Mouse (Mus musculus) embryo, embryonic 11.5 days (tissue): Measurements from ENCODE around the gene Idh2.
"Not testable (repeated sequence)": the region's sequence is repeated elsewhere in the genome, so short reads cannot be mapped to it uniquely, and the experiment has no call there.

ENCODE experiments used
- DNase-seq: peaks from one replicate; pipeline ENCODE4 v3.0.0-alpha.2; 2012; ENCODE audit warnings: low read depth, low spot score

The Idh2 gene

DNA sequence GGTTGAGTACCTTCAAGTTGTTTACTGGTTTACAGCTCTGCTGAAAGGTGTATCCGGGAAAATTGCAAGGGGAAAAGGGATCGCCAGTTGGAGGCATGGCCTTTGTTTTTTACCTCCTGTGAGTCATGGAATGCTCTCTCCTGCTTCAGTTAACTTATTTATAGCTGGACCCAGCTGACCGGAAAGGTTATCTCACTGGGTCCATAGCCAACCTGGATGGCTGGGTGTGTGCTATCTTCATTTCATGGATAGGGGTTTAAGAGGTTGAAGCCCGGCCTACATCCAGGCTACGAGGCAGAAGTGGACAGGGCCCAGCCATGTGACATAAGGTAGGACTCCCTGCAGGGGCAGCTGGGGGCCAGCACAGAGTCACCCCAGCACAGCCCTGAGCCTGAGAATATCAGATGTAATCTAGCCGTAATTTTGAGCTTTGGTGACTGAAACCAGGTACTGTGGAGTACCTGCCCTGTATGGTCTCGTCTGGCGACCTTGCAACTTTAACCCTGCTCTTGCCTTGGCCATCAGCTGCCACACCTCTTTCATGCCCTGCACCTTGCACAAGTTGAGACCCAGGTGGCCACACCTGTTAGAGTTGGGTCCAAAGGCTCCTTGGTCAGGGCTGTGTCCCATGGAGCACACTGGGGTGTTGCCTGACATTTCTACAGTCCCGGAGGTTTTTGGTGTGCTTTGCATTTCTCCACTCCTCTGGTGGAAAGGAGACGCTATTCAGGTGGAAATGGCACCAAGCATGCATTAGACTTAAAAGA lies 55.0 kb downstream of the Idh2 start:
- no peak for DNase-seq

- DNase-seq: no peak
These were observed 55.9 kb downstream of the Idh2 start for GRCm38 (mm10) chr7:80059064-80059838.

DNA sequence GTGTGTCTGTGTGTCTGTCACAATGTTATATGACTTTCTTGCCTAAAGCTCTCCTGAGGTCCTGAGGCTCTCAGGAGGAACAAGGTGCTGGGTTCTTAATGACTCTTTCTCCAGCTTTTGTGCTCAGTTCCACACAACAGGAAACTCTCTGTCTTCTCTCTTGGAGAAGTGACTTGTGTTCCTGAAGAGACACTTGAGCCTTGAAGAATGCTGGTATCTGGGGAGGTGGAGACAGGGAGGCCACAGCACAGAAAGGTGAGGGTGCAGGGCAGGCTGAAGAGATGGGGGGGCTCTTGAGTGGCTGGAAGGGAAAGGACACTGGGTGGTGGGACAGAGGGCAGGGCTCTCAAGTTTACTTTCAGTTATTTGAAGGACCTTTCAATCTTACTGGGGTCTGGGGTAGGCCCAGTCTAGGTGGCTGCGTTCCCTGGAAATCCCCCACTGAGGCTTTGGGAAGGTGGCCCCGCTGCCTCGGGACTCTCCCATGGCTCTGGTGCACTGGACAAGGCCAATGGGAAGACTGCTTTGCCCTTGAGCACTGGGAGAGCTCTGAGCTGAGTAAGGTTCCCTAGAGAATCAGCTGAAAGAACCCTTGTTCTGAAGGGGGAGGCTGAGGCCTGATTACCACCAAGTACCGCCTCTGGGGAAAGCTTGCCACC lies 56.7 kb downstream of the Idh2 start:
- DNase-seq: no peak

DNA sequence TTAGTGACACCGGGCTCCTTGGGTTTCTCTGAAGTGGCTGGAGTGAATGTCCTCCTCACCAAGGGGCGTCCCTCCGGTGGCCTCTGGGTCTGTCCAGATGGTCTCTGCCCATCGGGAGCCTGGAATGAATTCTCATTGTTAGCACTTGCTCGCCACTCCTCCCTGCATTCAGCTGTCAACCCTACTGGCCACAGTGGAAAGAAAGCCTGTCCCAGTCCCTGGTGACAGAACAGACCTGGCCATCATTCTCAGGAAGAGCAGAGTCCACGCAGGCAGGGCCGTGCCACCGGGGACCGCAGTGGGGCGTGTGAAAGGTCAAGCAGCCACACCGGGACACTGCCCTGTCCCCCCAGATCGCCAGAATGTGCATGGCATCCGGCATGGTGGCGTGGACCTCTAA lies 57.4 kb downstream of the Idh2 start:
- DNase-seq: no peak

DNA sequence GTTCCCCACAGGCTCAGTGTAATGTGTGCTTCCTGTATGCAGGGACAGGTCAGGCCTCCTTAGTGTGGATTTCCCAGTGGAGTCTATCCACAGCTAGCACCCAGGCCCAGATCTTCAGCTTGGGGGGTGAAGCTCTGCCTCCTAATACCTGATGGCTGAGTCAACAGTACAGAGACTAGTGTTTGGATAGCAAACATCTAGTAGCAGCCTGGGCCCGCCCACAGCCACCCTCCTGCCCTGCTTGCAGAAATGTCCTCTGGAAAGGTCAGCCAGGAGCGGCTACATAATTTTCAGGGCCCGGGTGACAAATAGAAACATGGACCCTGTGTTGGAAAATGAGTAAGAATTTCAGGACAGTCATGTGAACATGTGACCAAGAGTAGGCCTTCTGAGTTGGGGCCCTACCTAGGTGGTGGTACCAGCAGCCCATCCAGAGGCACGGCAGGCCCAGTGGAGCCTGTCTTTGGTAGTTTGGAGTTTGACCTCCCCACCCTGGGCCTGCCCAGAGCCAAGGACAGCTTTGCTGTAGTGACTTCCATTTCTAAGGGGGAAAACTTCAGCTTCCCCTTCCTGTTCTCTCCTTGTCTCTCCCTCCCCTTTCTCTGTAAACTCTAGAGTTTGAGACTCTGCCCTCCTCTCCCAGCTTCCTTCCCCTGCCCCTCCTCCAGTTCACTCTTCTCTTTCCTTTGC lies 58.0 kb downstream of the Idh2 start:
- no peak for DNase-seq

GRCm38 (mm10) chr7:80055781-80056180 lies 59.4 kb downstream of the Idh2 start:
- DNase-seq: no peak

GRCm38 (mm10) chr7:80053147-80053546 lies 62.0 kb downstream of the Idh2 start:
- DNase-seq: no peak

DNA sequence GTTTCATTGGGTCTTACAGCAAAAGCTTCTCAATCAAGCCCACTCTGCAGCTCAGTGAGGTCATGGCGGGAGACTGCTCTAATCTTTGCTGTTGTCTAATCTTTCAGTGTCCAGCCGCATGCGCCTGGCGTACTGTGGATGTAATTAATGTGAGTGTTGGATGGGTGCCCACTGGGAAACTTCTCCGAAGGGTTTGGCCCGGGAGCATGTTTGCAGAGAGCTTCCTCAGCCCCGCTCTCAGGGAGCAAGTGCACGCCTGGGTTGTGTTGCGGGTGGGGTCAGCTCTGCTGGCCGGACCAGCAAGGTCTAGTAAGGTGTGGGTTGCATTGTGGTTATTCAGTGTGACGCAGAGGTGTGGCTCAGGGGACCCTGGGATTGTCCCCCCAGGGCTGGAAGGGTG lies 62.9 kb downstream of the Idh2 start:
- DNase-seq: no peak

DNA sequence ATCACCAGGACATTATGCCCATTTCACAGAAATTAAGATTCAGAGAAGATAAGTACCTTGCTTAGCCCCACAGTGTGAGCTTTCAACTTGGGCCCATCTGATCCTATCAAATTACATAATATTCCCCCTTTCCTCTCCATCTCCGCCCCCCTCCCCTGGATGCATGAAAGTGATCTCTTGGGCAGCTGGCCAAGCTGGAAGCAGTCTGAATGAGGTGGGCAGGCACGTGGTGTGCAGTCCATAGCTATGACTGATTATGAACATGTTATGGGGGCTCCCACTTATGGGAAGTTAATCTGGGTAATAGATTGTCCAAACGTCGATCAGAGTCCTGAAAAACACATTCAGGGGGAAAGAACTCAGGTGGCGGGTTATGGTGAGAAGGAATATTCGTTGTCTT lies 63.4 kb downstream of the Idh2 start:
- no peak for DNase-seq

- not testable (repeated sequence) for DNase-seq
These were observed 64.8 kb downstream of the Idh2 start for GRCm38 (mm10) chr7:80050382-80050781.

DNA sequence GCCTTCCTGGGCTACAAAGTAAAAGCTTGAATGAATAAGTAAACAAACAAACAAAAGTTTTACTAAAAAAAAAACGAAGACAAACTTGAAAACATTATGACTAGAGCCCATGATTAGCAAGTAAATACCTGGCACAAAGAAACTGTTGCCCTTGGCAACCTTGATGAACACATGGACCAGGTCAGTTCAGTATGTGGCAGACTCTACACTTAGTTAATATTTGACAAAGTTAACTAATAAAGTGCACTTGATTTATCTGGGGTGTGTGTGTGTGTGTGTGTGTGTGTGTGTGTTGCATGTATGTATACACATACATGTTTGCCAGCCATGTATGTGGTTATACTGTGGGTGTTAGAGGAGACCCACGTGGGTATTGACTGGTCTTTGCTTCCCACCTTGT lies 65.4 kb downstream of the Idh2 start:
- no peak for DNase-seq

- no peak for DNase-seq
These were observed 68.2 kb downstream of the Idh2 start for GRCm38 (mm10) chr7:80047041-80047440.
